Mouse (Mus musculus): ENCODE results near the gene Synj1.

GRCm38 (mm10) chr16:90966241-90966640 lies 44.9 kb downstream of the Synj1 start:
- TF ChIP-seq CTCF (IDR thresholded peaks at IDR 0.05; ENCODE audit: extremely low read depth, insufficient read depth, low read length) = no peak
- TF ChIP-seq POLR2A (IDR thresholded peaks at IDR 0.05; ENCODE audit: extremely low read depth, insufficient read depth, low read length) = no peak
